Mouse (Mus musculus) left cerebral cortex, postnatal 14 days (tissue): ENCODE measurements around the gene Wwtr1. TPM values are rescaled to one million over a fixed set of nuclear protein-coding genes. Genes with fewer than 3 reads are reported as not detected.

ENCODE experiments used
- microRNA-seq, 2 experiments: library from miRNA; unstranded; fragments of <30 nt; microRNA quantifications; one replicate each; pipeline ENCODE4 v1.2.0; 2022
- total RNA-seq, 2 experiments: library from RNA; stranded (reverse); gene quantifications; 2 replicates each; pipeline ENCODE4 v1.2.3; 2021

The Wwtr1 gene
- total RNA-seq, 2 experiments from 2014 or later: 20.6 to 20.7 TPM

Small RNA genes within 50 kb of the gene (microRNA-seq; reads per million reads assigned to microRNA genes)
- gene Mir6377: 0 reads per million in 2 experiments

Other genes with a start within 250 kb of the Wwtr1 start
- gene Tm4sf4, start 150.6 kb downstream of the Wwtr1 start, total RNA-seq: not detected
- gene Commd2, start 75.8 kb upstream of the Wwtr1 start, total RNA-seq: 10 to 100 TPM; 16.5 to 21.4 TPM
- gene Ankub1, start 116.9 kb upstream of the Wwtr1 start, total RNA-seq: under 1 TPM; 0.26 to 0.51 TPM
- 10 to 100 TPM; 59.1 to 71.5 TPM for gene Rnf13, start 160.2 kb upstream of the Wwtr1 start, total RNA-seq